Mouse (Mus musculus): ENCODE results near the gene Itpr3. TPM values are rescaled to one million over a fixed set of nuclear protein-coding genes. Genes with fewer than 3 reads are reported as not detected.

Gene Itpr3
- total and polyA plus RNA-seq, 2 experiments, result 1.0 to 1.5 TPM

DNA sequence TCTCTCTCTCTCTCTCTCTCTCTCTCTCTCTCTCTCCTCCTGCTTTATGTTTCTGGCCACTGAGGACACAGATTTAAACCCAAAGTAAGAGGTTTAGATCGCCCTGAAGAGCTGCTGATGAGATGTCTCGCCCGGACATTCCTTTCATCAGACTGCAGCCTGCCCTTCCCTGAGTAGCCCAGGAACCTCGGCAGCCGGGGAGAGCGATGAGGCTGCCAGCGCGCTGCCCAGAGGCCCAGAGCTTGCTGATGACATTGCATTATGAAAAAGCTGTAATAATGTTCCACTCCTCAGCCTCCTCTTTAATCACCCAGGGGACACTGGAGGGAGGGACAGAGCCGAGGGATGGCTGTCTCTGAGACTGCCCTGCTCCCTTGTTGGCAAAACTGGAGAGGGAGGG, 83.2 kb downstream of the Itpr3 start:
- Histone ChIP-seq H3K27me3 (ENCODE audit: control insufficient read depth, insufficient read depth, low read length) (no peaks in the 10 kb centered on the region), H3K4me1 (ENCODE audit: control insufficient read depth, insufficient read depth, low read length) (no peaks in the 10 kb centered on the region), H3K9ac (ENCODE audit: low read depth, low read length) (no peak overlapping the region), H3K27ac (replicated peaks; ENCODE audit: insufficient read depth, low read depth, low read length) (no peak overlapping the region), H3K4me3 (ENCODE audit: insufficient read depth, low read depth, low read length) (no peak overlapping the region), H3K36me3 (ENCODE audit: control insufficient read depth, insufficient read depth, low read length) (no peaks in the 10 kb centered on the region), H3K79me2 (ENCODE audit: control insufficient read depth, insufficient read depth, low read length) (no peaks in the 10 kb centered on the region)
- TF ChIP-seq POLR2A (IDR thresholded peaks at IDR 0.05; ENCODE audit: extremely low read depth, insufficient read depth, low read length) (no peak), CTCF (IDR thresholded peaks at IDR 0.05; ENCODE audit: low read depth, low read length) (no peak)
- 75% methylated on average over 9 of the region's 9 CpGs for WGBS
- DNase-seq (ENCODE audit: extremely low read depth, low read depth, low spot score), result no peak

- Histone ChIP-seq H3K27me3 (ENCODE audit: control insufficient read depth, insufficient read depth, low read length) (no peaks in the 10 kb centered on the region), H3K36me3 (ENCODE audit: control insufficient read depth, insufficient read depth, low read length) (no peaks in the 10 kb centered on the region), H3K9ac (ENCODE audit: low read depth, low read length) (no peak overlapping the region), H3K79me2 (ENCODE audit: control insufficient read depth, insufficient read depth, low read length) (no peaks in the 10 kb centered on the region), H3K4me3 (ENCODE audit: insufficient read depth, low read depth, low read length) (no peak overlapping the region), H3K4me1 (ENCODE audit: control insufficient read depth, insufficient read depth, low read length) (no peaks in the 10 kb centered on the region), H3K27ac (replicated peaks; ENCODE audit: insufficient read depth, low read depth, low read length) (no peak overlapping the region)
- WGBS, result 77% methylated on average over 10 of the region's 10 CpGs
- DNase-seq (ENCODE audit: extremely low read depth, low read depth, low spot score), result no peak
- no peak for TF ChIP-seq CTCF (IDR thresholded peaks at IDR 0.05; ENCODE audit: low read depth, low read length)
- TF ChIP-seq POLR2A (IDR thresholded peaks at IDR 0.05; ENCODE audit: extremely low read depth, insufficient read depth, low read length), result no peak
These were observed 84.9 kb downstream of the Itpr3 start for GRCm38 (mm10) chr17:27141971-27142450.

GRCm38 (mm10) chr17:27144152-27144551, 87.0 kb downstream of the Itpr3 start:
- TF ChIP-seq CTCF (IDR thresholded peaks at IDR 0.05; ENCODE audit: low read depth, low read length) (no peak), POLR2A (IDR thresholded peaks at IDR 0.05; ENCODE audit: extremely low read depth, insufficient read depth, low read length) (no peak)
- WGBS, result 70% methylated on average over 4 of the region's 4 CpGs
- no peak for DNase-seq (ENCODE audit: extremely low read depth, low read depth, low spot score)
- H3K9ac ChIP-seq (ENCODE audit: low read depth, low read length), result no peak overlapping the region
- H3K4me1 ChIP-seq (ENCODE audit: control insufficient read depth, insufficient read depth, low read length), result no peaks in the 10 kb centered on the region
- H3K79me2 ChIP-seq (ENCODE audit: control insufficient read depth, insufficient read depth, low read length), result no peaks in the 10 kb centered on the region
- H3K27me3 ChIP-seq (ENCODE audit: control insufficient read depth, insufficient read depth, low read length), result no peaks in the 10 kb centered on the region
- H3K4me3 ChIP-seq (ENCODE audit: insufficient read depth, low read depth, low read length), result no peak overlapping the region
- H3K27ac ChIP-seq (replicated peaks; ENCODE audit: insufficient read depth, low read depth, low read length), result no peak overlapping the region
- H3K36me3 ChIP-seq (ENCODE audit: control insufficient read depth, insufficient read depth, low read length), result no peaks in the 10 kb centered on the region

- H3K4me3 ChIP-seq (ENCODE audit: insufficient read depth, low read depth, low read length), result no peak overlapping the region
- no peak for DNase-seq (ENCODE audit: extremely low read depth, low read depth, low spot score)
- H3K79me2 ChIP-seq (ENCODE audit: control insufficient read depth, insufficient read depth, low read length), result no peaks in the 10 kb centered on the region
- no peak for TF ChIP-seq CTCF (IDR thresholded peaks at IDR 0.05; ENCODE audit: low read depth, low read length)
- no peak for TF ChIP-seq POLR2A (IDR thresholded peaks at IDR 0.05; ENCODE audit: extremely low read depth, insufficient read depth, low read length)
- no peaks in the 10 kb centered on the region for H3K4me1 ChIP-seq (ENCODE audit: control insufficient read depth, insufficient read depth, low read length)
- no peaks in the 10 kb centered on the region for H3K36me3 ChIP-seq (ENCODE audit: control insufficient read depth, insufficient read depth, low read length)
- H3K27ac ChIP-seq (replicated peaks; ENCODE audit: insufficient read depth, low read depth, low read length), result no peak overlapping the region
- 19% methylated on average over 8 of the region's 8 CpGs for WGBS
- H3K27me3 ChIP-seq (ENCODE audit: control insufficient read depth, insufficient read depth, low read length), result no peaks in the 10 kb centered on the region
- H3K9ac ChIP-seq (ENCODE audit: low read depth, low read length), result no peak overlapping the region
These were observed 89.3 kb downstream of the Itpr3 start for GRCm38 (mm10) chr17:27146323-27146923.

DNA sequence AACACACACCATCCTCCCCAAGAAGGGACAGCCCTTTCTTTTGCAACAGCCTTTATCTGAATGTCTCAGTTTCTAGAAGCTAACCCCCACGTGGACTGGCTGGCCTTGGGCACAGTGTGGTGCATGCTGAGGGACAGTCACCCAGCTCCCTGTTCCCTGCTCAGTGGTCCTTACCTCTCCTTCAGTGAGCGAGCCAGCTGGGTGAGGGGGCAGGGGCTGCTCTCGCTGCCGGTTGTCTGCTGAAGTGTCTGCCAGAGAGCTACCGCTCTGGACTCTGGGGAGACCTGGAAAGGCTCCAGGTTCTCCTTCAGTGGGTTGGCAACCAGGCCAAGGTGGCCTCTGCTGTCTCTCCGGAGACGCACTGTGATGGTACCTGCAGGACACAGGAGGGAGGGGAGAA, 93.8 kb downstream of the Itpr3 start:
- Histone ChIP-seq H3K36me3 (ENCODE audit: control insufficient read depth, insufficient read depth, low read length) (no peaks in the 10 kb centered on the region), H3K27me3 (ENCODE audit: control insufficient read depth, insufficient read depth, low read length) (no peaks in the 10 kb centered on the region), H3K4me1 (ENCODE audit: control insufficient read depth, insufficient read depth, low read length) (no peaks in the 10 kb centered on the region), H3K27ac (replicated peaks; ENCODE audit: insufficient read depth, low read depth, low read length) (no peak overlapping the region), H3K79me2 (ENCODE audit: control insufficient read depth, insufficient read depth, low read length) (no peaks in the 10 kb centered on the region), H3K4me3 (ENCODE audit: insufficient read depth, low read depth, low read length) (no peak overlapping the region), H3K9ac (ENCODE audit: low read depth, low read length) (no peak overlapping the region)
- DNase-seq (ENCODE audit: extremely low read depth, low read depth, low spot score), result no peak
- WGBS, result 76% methylated on average over 7 of the region's 7 CpGs
- no peak for TF ChIP-seq CTCF (IDR thresholded peaks at IDR 0.05; ENCODE audit: low read depth, low read length)

GRCm38 (mm10) chr17:27151411-27151810, 94.3 kb downstream of the Itpr3 start:
- WGBS, result 68% methylated on average over 8 of the region's 8 CpGs
- peak; percentile 65 for TF ChIP-seq CTCF (IDR thresholded peaks at IDR 0.05; ENCODE audit: low read depth, low read length)
- TF ChIP-seq POLR2A (IDR thresholded peaks at IDR 0.05; ENCODE audit: extremely low read depth, insufficient read depth, low read length), result no peak
- DNase-seq (ENCODE audit: extremely low read depth, low read depth, low spot score), result no peak
- Histone ChIP-seq H3K79me2 (ENCODE audit: control insufficient read depth, insufficient read depth, low read length) (no peaks in the 10 kb centered on the region), H3K36me3 (ENCODE audit: control insufficient read depth, insufficient read depth, low read length) (no peaks in the 10 kb centered on the region), H3K4me3 (ENCODE audit: insufficient read depth, low read depth, low read length) (no peak overlapping the region), H3K27me3 (ENCODE audit: control insufficient read depth, insufficient read depth, low read length) (no peaks in the 10 kb centered on the region), H3K9ac (ENCODE audit: low read depth, low read length) (no peak overlapping the region), H3K27ac (replicated peaks; ENCODE audit: insufficient read depth, low read depth, low read length) (no peak overlapping the region), H3K4me1 (ENCODE audit: control insufficient read depth, insufficient read depth, low read length) (no peaks in the 10 kb centered on the region)
